Mouse (Mus musculus) neural tube, postnatal 0 days (tissue): ENCODE measurements around the gene Ncoa7. TPM values are rescaled to one million over a fixed set of nuclear protein-coding genes. Genes with fewer than 3 reads are reported as not detected.

Experiments used
- polyA plus RNA-seq: library from polyadenylated mRNA; unstranded; fragments of >200 nt; fragmentation: Nextera tagmentation; extraction: Ambion mirVana; gene quantifications from 2 replicates; pipeline ENCODE4 v1.2.1, GENCODE M21; 2015

Gene Ncoa7
- 28.5 and 29.2 TPM in 2 replicates for polyA plus RNA-seq

GRCm38 (mm10) chr10:30802681-30803586, at the start of gene Ncoa7:
Gene Ncoa7 (minus strand): TSS chr10:30803326.

DNA sequence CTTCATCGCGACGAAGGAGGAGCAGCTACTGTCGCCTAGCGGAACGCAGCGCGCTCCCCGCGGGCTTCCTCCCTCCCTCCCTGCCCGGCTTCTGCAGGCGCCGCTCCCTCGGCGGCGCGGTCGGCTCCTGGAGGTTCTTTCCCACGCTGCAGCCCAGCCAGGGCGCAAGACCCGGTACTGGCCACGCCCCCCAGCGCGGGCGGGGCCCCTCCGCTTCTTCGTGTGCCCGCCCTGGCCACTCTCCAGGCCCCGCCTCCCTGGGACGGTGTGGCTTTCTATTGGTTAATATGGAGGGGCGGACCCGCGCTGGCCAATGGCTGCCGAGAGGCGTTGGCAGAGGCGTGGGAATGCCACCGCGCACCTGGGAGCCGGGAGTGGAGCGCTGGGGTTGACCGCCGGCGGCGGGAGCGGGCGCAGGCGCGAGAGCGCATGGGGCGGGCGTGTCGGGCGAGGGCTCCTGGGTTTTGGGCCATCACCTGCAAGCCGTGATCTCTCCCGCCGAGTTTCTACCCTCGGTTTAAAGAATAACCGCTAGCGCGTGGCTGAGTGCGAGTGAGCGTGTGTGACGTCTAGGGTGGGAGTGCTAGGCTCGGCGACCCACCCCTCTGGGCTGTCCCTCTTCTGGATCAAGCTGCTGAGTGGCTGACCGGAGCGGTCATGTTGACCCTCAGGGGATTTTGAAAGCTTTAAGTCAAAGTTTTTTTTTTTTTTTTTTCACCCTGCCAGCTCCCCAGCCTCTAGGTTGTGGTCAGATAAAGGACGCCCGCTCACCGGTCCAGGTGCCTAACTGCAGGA, 39.7 kb upstream of the Ncoa7 start, which contains the start of gene Hey2:
Gene Hey2, minus strand, starts transcription at position 159 of the 795 bp plus-strand sequence.

GRCm38 (mm10) chr10:30629513-30629912, 173.6 kb downstream of the Ncoa7 start, which contains the start of gene Hint3:
Gene Hint3 (minus strand): TSS chr10:30629632.

GRCm38 (mm10) chr10:30600542-30600966, 202.6 kb downstream of the Ncoa7 start, which contains the start of gene Trmt11:
Gene Trmt11 (minus strand): TSS chr10:30600749.

Other genes starting within 250 kb of the Ncoa7 start
- gene Trmt11, start 202.6 kb downstream of the Ncoa7 start, polyA plus RNA-seq = 15.6 and 16.8 TPM in 2 replicates
- gene Hint3, start 173.7 kb downstream of the Ncoa7 start, polyA plus RNA-seq = 18.5 and 18.9 TPM in 2 replicates
- 14.4 and 15.5 TPM in 2 replicates for gene Hey2, start 39.5 kb upstream of the Ncoa7 start, polyA plus RNA-seq